Mouse (Mus musculus) liver, adult 2 months (tissue): ENCODE data around the gene Psenen.

ENCODE experiments used
- CTCF ChIP-seq: fragments of 200-500 bp; IDR thresholded peaks from 2 replicates; pipeline ENCODE4 v1.5.1; 2011; ENCODE audit warnings: low read depth, low read length, control low read depth
- POLR2A ChIP-seq: fragments of 200-500 bp; IDR thresholded peaks from 2 replicates; pipeline ENCODE4 v1.6.1; 2011; ENCODE audit warnings: low read length, control low read depth; ENCODE audit not compliant: insufficient read depth; ENCODE audit errors: extremely low read depth

DNA sequence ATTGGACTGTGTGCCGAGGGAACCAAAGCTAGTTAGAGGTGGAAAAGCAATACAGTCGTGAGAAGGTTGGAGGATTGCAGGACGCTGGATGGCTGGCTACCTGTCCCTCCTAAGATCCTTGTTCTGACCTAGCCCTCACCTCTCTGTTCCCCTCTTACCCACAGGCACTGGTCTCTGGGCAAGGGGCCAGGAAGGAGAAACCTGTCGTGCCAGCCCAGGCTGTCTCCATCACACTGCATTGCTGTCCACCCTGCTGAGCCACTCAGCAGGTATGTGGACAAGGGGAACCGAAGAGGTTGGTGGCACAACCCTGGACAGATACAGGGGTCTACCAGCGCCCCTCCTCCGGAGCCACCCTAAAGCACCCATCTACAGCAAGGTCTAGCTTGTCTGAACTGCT is 37.2 kb upstream of the Psenen start:
- TF ChIP-seq CTCF (no peak), POLR2A (no peak)
